Mouse (Mus musculus): ENCODE data around the gene Wdr44.

Wdr44 gene

DNA sequence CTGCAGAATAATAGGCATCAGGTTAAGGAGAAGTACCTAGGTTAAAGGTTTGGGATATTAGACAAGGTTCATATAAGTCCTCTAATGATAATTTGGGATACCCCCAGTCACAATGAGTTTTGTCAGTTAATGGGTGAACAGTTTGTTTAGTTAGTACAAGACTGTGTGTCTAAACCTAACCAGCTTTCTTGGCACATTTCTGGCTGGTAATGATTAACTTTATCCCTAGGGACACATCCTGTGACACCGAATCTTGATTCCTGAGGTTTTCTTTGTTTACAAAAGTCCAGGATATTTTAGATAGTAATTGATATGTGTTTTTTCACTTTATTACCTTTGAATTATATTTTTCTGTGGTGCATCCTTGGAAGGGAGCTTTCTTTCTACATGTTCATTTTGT, 148.1 kb downstream of the Wdr44 start:
- no peak for DNase-seq (ENCODE audit: low spot score)

Measured in ovary, postnatal 14 days (tissue).